Mouse (Mus musculus): Measurements from ENCODE around the gene Vasn. TPM values are rescaled to one million over a fixed set of nuclear protein-coding genes. Genes with fewer than 3 reads are reported as not detected.

Vasn gene
- polyA plus RNA-seq, 1 experiment from 2014 or later: 17.5 TPM

GRCm38 (mm10) chr16:4656571-4657081 is 16.9 kb downstream of the Vasn start:
- Histone ChIP-seq H3K36me3 (ENCODE audit: control insufficient read depth, insufficient read depth, low read length) (peaks cover 10% of the 10 kb centered on the region), H3K27ac (ENCODE audit: low read length) (peak overlapping the region; percentile 46; the same call in 1 of the 2 replicates), H3K27me3 (ENCODE audit: control insufficient read depth, insufficient read depth, low read length) (no peaks in the 10 kb centered on the region), H3K4me3 (ENCODE audit: low read depth, low read length) (no peak overlapping the region), H3K4me1 (ENCODE audit: control insufficient read depth, insufficient read depth, low read length) (peaks cover 28% of the 10 kb centered on the region), H3K4me2 (replicated peaks; ENCODE audit: low read depth, low read length) (no peak overlapping the region), H3K9ac (replicated peaks; ENCODE audit: low read depth, low read length) (no peak overlapping the region), H3K9me3 (ENCODE audit: control insufficient read depth, low read depth, low read length) (no peaks in the 10 kb centered on the region)
- WGBS: 63% methylated on average over 9 of the region's 9 CpGs
- ATAC-seq (ENCODE audit: insufficient number of reproducible peaks, insufficient read depth, low FRiP score, low read depth): no peak

DNA sequence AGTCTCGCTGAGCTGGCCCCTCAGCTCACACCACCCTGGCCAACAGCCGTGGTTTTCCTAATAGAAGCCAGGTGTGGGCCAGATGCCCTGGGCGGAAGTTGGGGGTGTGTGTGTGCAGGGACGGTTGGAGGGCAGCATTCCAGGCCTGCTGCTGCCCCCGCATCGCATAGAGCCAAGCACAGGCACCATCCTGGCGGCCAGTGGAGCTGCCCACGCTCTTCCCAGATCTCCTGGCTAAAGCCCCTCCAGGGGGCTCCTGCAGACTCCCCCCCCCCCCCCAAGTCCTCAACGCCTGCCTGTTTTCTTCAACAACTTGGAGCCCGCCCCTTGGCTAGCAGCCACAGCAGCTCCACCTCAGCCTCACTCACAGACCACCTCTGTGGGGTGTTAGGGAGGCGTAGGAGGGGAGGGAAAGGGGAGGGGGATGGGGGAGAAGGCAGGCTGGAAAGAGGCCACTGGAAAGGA is 19.1 kb downstream of the Vasn start:
- peaks cover 28% of the 10 kb centered on the region for H3K4me1 ChIP-seq (ENCODE audit: control insufficient read depth, insufficient read depth, low read length)
- no peak overlapping the region for H3K4me3 ChIP-seq (ENCODE audit: low read depth, low read length)
- H3K27me3 ChIP-seq (ENCODE audit: control insufficient read depth, insufficient read depth, low read length): no peaks in the 10 kb centered on the region
- H3K27ac ChIP-seq (ENCODE audit: low read length): peak overlapping the region; percentile 85
- no peak overlapping the region; the same call in 1 of the 2 replicates for H3K4me2 ChIP-seq (replicated peaks; ENCODE audit: low read depth, low read length)
- H3K9ac ChIP-seq (replicated peaks; ENCODE audit: low read depth, low read length): no peak overlapping the region
- 15% methylated on average over 11 of the region's 11 CpGs for whole genome bisulfite sequencing
- ATAC-seq (ENCODE audit: insufficient number of reproducible peaks, insufficient read depth, low FRiP score, low read depth): peak; percentile 68
- no peaks in the 10 kb centered on the region for H3K9me3 ChIP-seq (ENCODE audit: control insufficient read depth, low read depth, low read length)
- peaks cover 10% of the 10 kb centered on the region for H3K36me3 ChIP-seq (ENCODE audit: control insufficient read depth, insufficient read depth, low read length)

DNA sequence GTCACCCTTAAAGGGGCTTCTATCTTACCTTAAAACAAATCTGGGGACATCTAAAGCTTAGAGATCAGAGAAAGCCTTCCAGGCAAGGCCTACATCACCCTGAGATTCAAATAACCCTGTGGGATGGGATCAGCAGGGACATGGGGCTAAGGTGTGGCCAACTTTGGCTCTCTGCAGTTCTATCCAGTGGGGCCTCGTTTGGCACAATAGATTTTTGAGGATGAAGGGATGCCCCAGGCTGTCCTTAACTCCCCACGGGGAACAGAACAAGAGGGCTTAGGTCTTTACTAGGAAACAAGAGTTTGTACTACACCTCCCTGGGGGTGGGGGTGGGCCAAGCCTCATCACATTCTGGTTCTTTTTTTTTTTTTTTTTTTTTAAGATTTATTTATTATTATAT is 19.6 kb downstream of the Vasn start:
- H3K9me3 ChIP-seq (ENCODE audit: control insufficient read depth, low read depth, low read length): no peaks in the 10 kb centered on the region
- 30% methylated on average over 2 of the region's 2 CpGs for WGBS
- H3K4me2 ChIP-seq (replicated peaks; ENCODE audit: low read depth, low read length): 0 out of 2 replicates have a peak overlapping the region, but pooled peaks have one; percentile 3
- no peaks in the 10 kb centered on the region for H3K27me3 ChIP-seq (ENCODE audit: control insufficient read depth, insufficient read depth, low read length)
- H3K4me1 ChIP-seq (ENCODE audit: control insufficient read depth, insufficient read depth, low read length): peaks cover 28% of the 10 kb centered on the region
- no peak overlapping the region for H3K4me3 ChIP-seq (ENCODE audit: low read depth, low read length)
- peak overlapping the region; percentile 85 for H3K27ac ChIP-seq (ENCODE audit: low read length)
- peaks cover 5% of the 10 kb centered on the region for H3K36me3 ChIP-seq (ENCODE audit: control insufficient read depth, insufficient read depth, low read length)
- ATAC-seq (ENCODE audit: insufficient number of reproducible peaks, insufficient read depth, low FRiP score, low read depth): no peak
- no peak overlapping the region for H3K9ac ChIP-seq (replicated peaks; ENCODE audit: low read depth, low read length)

GRCm38 (mm10) chr16:4661605-4662004 is 21.9 kb downstream of the Vasn start:
- 76% methylated on average over 2 of the region's 2 CpGs for WGBS
- no peak overlapping the region for H3K27ac ChIP-seq (ENCODE audit: low read length)

GRCm38 (mm10) chr16:4663806-4664205 is 24.1 kb downstream of the Vasn start:
- H3K9ac ChIP-seq (replicated peaks; ENCODE audit: low read depth, low read length): no peak overlapping the region
- H3K36me3 ChIP-seq (ENCODE audit: control insufficient read depth, insufficient read depth, low read length): peaks cover 7% of the 10 kb centered on the region
- no peak overlapping the region for H3K4me3 ChIP-seq (ENCODE audit: low read depth, low read length)
- peaks cover 7% of the 10 kb centered on the region for H3K4me1 ChIP-seq (ENCODE audit: control insufficient read depth, insufficient read depth, low read length)
- H3K27ac ChIP-seq (ENCODE audit: low read length): no peak overlapping the region
- no peaks in the 10 kb centered on the region for H3K9me3 ChIP-seq (ENCODE audit: control insufficient read depth, low read depth, low read length)
- no peak overlapping the region for H3K4me2 ChIP-seq (replicated peaks; ENCODE audit: low read depth, low read length)
- no peak for ATAC-seq (ENCODE audit: insufficient number of reproducible peaks, insufficient read depth, low FRiP score, low read depth)
- no peaks in the 10 kb centered on the region for H3K27me3 ChIP-seq (ENCODE audit: control insufficient read depth, insufficient read depth, low read length)
- 90% methylated on average over 2 of the region's 2 CpGs for WGBS

More at GRCm38 (mm10) chr16:4661605-4662004, 21.9 kb downstream of the Vasn start:
- no peak overlapping the region for H3K4me3 ChIP-seq (ENCODE audit: low read depth, low read length)
- no peak overlapping the region for H3K4me2 ChIP-seq (replicated peaks; ENCODE audit: low read depth, low read length)
- peaks cover 13% of the 10 kb centered on the region for H3K4me1 ChIP-seq (ENCODE audit: control insufficient read depth, insufficient read depth, low read length)
- no peaks in the 10 kb centered on the region for H3K27me3 ChIP-seq (ENCODE audit: control insufficient read depth, insufficient read depth, low read length)
- no peaks in the 10 kb centered on the region for H3K9me3 ChIP-seq (ENCODE audit: control insufficient read depth, low read depth, low read length)
- no peak overlapping the region for H3K9ac ChIP-seq (replicated peaks; ENCODE audit: low read depth, low read length)
- H3K36me3 ChIP-seq (ENCODE audit: control insufficient read depth, insufficient read depth, low read length): peaks cover 2% of the 10 kb centered on the region; the same call in 1 of the 2 replicates
- no peak for ATAC-seq (ENCODE audit: insufficient number of reproducible peaks, insufficient read depth, low FRiP score, low read depth)

- ATAC-seq (ENCODE audit: insufficient number of reproducible peaks, insufficient read depth, low FRiP score, low read depth): no peak
- WGBS: 87% methylated on average over 2 of the region's 2 CpGs
- Histone ChIP-seq H3K4me3 (ENCODE audit: low read depth, low read length) (no peak overlapping the region), H3K27ac (ENCODE audit: low read length) (no peak overlapping the region), H3K9me3 (ENCODE audit: control insufficient read depth, low read depth, low read length) (no peaks in the 10 kb centered on the region), H3K4me1 (ENCODE audit: control insufficient read depth, insufficient read depth, low read length) (no peaks in the 10 kb centered on the region), H3K4me2 (replicated peaks; ENCODE audit: low read depth, low read length) (no peak overlapping the region), H3K36me3 (ENCODE audit: control insufficient read depth, insufficient read depth, low read length) (peaks cover 13% of the 10 kb centered on the region), H3K27me3 (ENCODE audit: control insufficient read depth, insufficient read depth, low read length) (no peaks in the 10 kb centered on the region), H3K9ac (replicated peaks; ENCODE audit: low read depth, low read length) (no peak overlapping the region)
These were observed 26.0 kb downstream of the Vasn start for GRCm38 (mm10) chr16:4665726-4666125.

DNA sequence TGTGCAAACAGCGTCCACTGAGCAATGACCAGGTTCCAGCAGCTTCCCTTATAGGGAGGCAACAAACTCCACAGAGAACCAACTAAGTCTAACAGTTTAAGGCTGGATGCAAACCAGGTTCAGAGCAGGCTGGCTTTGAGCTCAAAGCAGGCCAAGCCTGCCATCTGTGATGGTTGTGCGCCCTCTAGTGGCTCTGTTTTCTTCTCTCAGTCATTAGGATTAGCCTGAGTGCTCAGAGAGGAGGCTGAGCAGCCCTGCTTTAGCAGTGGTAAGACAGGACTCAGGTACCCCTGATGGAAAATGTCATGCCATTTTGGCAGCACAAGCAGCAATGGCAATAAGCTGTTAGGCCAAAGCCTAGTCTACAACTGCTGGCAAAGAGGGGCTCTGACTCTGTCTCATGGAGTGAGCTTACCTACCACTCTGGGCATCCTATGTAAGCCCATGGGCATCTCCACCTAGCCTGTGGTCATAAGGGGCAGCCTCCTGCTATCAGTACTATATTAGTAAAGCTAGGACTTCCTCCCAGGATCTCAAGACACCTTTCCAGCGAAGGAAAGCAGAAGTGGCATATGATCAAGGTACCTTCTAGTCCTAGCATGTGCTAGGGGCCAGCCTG is 27.6 kb downstream of the Vasn start:
- WGBS: 32% methylated on average over 3 of the region's 3 CpGs
- Histone ChIP-seq H3K27me3 (ENCODE audit: control insufficient read depth, insufficient read depth, low read length) (no peaks in the 10 kb centered on the region), H3K9ac (replicated peaks; ENCODE audit: low read depth, low read length) (no peak overlapping the region), H3K9me3 (ENCODE audit: control insufficient read depth, low read depth, low read length) (no peaks in the 10 kb centered on the region), H3K27ac (ENCODE audit: low read length) (no peak overlapping the region), H3K36me3 (ENCODE audit: control insufficient read depth, insufficient read depth, low read length) (peaks cover 13% of the 10 kb centered on the region), H3K4me1 (ENCODE audit: control insufficient read depth, insufficient read depth, low read length) (no peaks in the 10 kb centered on the region), H3K4me3 (ENCODE audit: low read depth, low read length) (no peak overlapping the region), H3K4me2 (replicated peaks; ENCODE audit: low read depth, low read length) (no peak overlapping the region)
- peak; percentile 87; the same call in 1 of the 2 replicates for ATAC-seq (ENCODE audit: insufficient number of reproducible peaks, insufficient read depth, low FRiP score, low read depth)

DNA sequence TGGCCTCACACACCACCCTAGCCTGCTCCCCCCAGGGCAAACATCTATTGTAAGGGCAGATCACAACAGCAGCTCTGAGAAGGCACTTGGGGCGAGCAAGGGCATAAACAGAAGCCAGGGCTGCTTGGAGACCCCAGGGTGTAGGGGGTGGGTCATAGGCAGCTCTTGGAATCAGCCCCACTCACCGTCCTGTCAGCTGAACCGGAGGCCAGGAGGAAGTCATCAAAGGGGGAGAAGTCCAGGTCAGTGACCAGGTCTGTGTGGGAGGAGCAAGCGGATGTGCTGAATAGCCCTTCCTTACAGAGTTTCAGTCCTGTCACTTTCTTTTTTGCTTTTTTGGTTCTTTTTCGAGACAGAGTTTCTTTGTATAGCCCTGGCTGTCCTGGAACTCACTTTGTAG is 30.6 kb downstream of the Vasn start:
- ATAC-seq (ENCODE audit: insufficient number of reproducible peaks, insufficient read depth, low FRiP score, low read depth): no peak
- H3K9me3 ChIP-seq (ENCODE audit: control insufficient read depth, low read depth, low read length): no peaks in the 10 kb centered on the region
- no peak overlapping the region for H3K27ac ChIP-seq (ENCODE audit: low read length)
- H3K9ac ChIP-seq (replicated peaks; ENCODE audit: low read depth, low read length): no peak overlapping the region
- no peak overlapping the region for H3K4me2 ChIP-seq (replicated peaks; ENCODE audit: low read depth, low read length)
- no peaks in the 10 kb centered on the region for H3K27me3 ChIP-seq (ENCODE audit: control insufficient read depth, insufficient read depth, low read length)
- no peaks in the 10 kb centered on the region for H3K4me1 ChIP-seq (ENCODE audit: control insufficient read depth, insufficient read depth, low read length)
- H3K4me3 ChIP-seq (ENCODE audit: low read depth, low read length): no peak overlapping the region
- H3K36me3 ChIP-seq (ENCODE audit: control insufficient read depth, insufficient read depth, low read length): peaks cover 15% of the 10 kb centered on the region
- 68% methylated on average over 5 of the region's 5 CpGs for WGBS

All from stomach, embryonic 14.5 days (tissue).